Mouse (Mus musculus): ENCODE measurements at regions not wholly inside any gene's neighbourhood (a gene's known extent, or its start where the extent isn't known, plus 50 kb on each side); places are given as distances from the start of the nearest gene placed in this dataset.
"Not testable (repeated sequence)": the region's sequence is repeated elsewhere in the genome, so short reads cannot be mapped to it uniquely, and the experiment has no call there.

- no peak overlapping the region for H3K4me3 ChIP-seq
- no peak for DNase-seq (ENCODE audit: low spot score in 2 of 2)
- no peak for TF ChIP-seq CTCF (conservative IDR thresholded peaks at IDR 0.05)
- no peak overlapping the region for H3K27ac ChIP-seq
Observed at GRCm38 (mm10) chr1:145139267-145139651, 364.0 kb upstream of the Rgs18 start.

GRCm38 (mm10) chr1:145138452-145139266, 363.4 kb upstream of the Rgs18 start:
- DNase-seq (ENCODE audit: low spot score in 2 of 2) = peak in 1 of 2 experiments; percentile 2
- H3K4me3 ChIP-seq = no peak overlapping the region

GRCm38 (mm10) chr1:145131020-145131419, 355.8 kb upstream of the Rgs18 start:
- peak; percentile 45 for TF ChIP-seq CTCF (conservative IDR thresholded peaks at IDR 0.05)
- Histone ChIP-seq H3K4me3 (no peak overlapping the region), H3K27ac (no peak overlapping the region)
- no peak for DNase-seq (ENCODE audit: low spot score in 2 of 2)

More at GRCm38 (mm10) chr1:145138452-145139266, 363.4 kb upstream of the Rgs18 start:
- H3K27ac ChIP-seq = no peak overlapping the region
- TF ChIP-seq CTCF (conservative IDR thresholded peaks at IDR 0.05) = no peak

GRCm38 (mm10) chr1:145113171-145113570, 337.9 kb upstream of the Rgs18 start:
- Histone ChIP-seq H3K4me3 (no peak overlapping the region), H3K27ac (no peak overlapping the region)
- no peak for TF ChIP-seq CTCF (conservative IDR thresholded peaks at IDR 0.05)
- no peak for DNase-seq (ENCODE audit: low spot score in 2 of 2)

- not testable (repeated sequence) for H3K27ac ChIP-seq
Observed at GRCm38 (mm10) chr1:145106771-145107170, 331.5 kb upstream of the Rgs18 start.

GRCm38 (mm10) chr1:145065255-145065854, 290.1 kb upstream of the Rgs18 start:
- Histone ChIP-seq H3K27ac (no peak overlapping the region), H3K4me3 (no peak overlapping the region)
- DNase-seq (ENCODE audit: low spot score in 2 of 2) = no peak
- no peak for TF ChIP-seq CTCF (conservative IDR thresholded peaks at IDR 0.05)

More at GRCm38 (mm10) chr1:145106771-145107170, 331.5 kb upstream of the Rgs18 start:
- not testable (repeated sequence) for DNase-seq (ENCODE audit: low spot score in 2 of 2); H3K4me3 ChIP-seq

GRCm38 (mm10) chr1:145064384-145064783, 289.1 kb upstream of the Rgs18 start:
- DNase-seq (ENCODE audit: low spot score in 2 of 2) = no peak
- Histone ChIP-seq H3K27ac (no peak overlapping the region), H3K4me3 (no peak overlapping the region)
- TF ChIP-seq CTCF (conservative IDR thresholded peaks at IDR 0.05) = no peak

GRCm38 (mm10) chr1:145015623-145016022, 240.4 kb upstream of the Rgs18 start:
- no peak for TF ChIP-seq CTCF (conservative IDR thresholded peaks at IDR 0.05)
- H3K4me3 ChIP-seq = no peak overlapping the region
- H3K27ac ChIP-seq = no peak overlapping the region
- no peak for DNase-seq (ENCODE audit: low spot score in 2 of 2)

- Histone ChIP-seq H3K27ac (no peak overlapping the region), H3K4me3 (no peak overlapping the region)
- no peak for DNase-seq (ENCODE audit: low spot score in 2 of 2)
- TF ChIP-seq CTCF (conservative IDR thresholded peaks at IDR 0.05) = no peak
Observed at GRCm38 (mm10) chr1:145010833-145011232, 235.6 kb upstream of the Rgs18 start.

GRCm38 (mm10) chr1:144978167-144978566, 202.9 kb upstream of the Rgs18 start:
- no peak overlapping the region for H3K27ac ChIP-seq
- no peak for DNase-seq (ENCODE audit: low spot score in 2 of 2)
- no peak for TF ChIP-seq CTCF (conservative IDR thresholded peaks at IDR 0.05)
- H3K4me3 ChIP-seq = no peak overlapping the region

- H3K27ac ChIP-seq = no peak overlapping the region
- DNase-seq (ENCODE audit: low spot score in 2 of 2) = no peak
- no peak for TF ChIP-seq CTCF (conservative IDR thresholded peaks at IDR 0.05)
- no peak overlapping the region for H3K4me3 ChIP-seq
Observed at GRCm38 (mm10) chr1:144965736-144966135, 190.5 kb upstream of the Rgs18 start.

GRCm38 (mm10) chr1:144939006-144939405, 163.8 kb upstream of the Rgs18 start:
- TF ChIP-seq CTCF (conservative IDR thresholded peaks at IDR 0.05) = no peak
- no peak overlapping the region for H3K4me3 ChIP-seq
- no peak overlapping the region for H3K27ac ChIP-seq
- no peak for DNase-seq (ENCODE audit: low spot score in 2 of 2)

- no peak for TF ChIP-seq CTCF (conservative IDR thresholded peaks at IDR 0.05)
- DNase-seq (ENCODE audit: low spot score in 2 of 2) = no peak
Observed at GRCm38 (mm10) chr1:144926136-144926535, 150.9 kb upstream of the Rgs18 start.

GRCm38 (mm10) chr1:144916568-144916967, 141.3 kb upstream of the Rgs18 start:
- no peak overlapping the region for H3K27ac ChIP-seq
- H3K4me3 ChIP-seq = no peak overlapping the region
- TF ChIP-seq CTCF (conservative IDR thresholded peaks at IDR 0.05) = no peak
- DNase-seq (ENCODE audit: low spot score in 2 of 2) = no peak

More at GRCm38 (mm10) chr1:144926136-144926535, 150.9 kb upstream of the Rgs18 start:
- Histone ChIP-seq H3K4me3 (no peak overlapping the region), H3K27ac (no peak overlapping the region)

Measured in layer of hippocampus, adult 2 months (tissue).